Mouse (Mus musculus) liver, embryonic 14.5 days (tissue): ENCODE measurements around the gene Gdap1l1. TPM values are rescaled to one million over a fixed set of nuclear protein-coding genes. Genes with fewer than 3 reads are reported as not detected.

ENCODE experiments used
- ATAC-seq: fragments of 200-750 bp; cut with Nextera tagmentation; 2 replicates; pipeline ENCODE4 v1.8.0; 2017; ENCODE audit warnings: moderate number of reproducible peaks, mild to moderate bottlenecking, moderate library complexity; ENCODE audit not compliant: insufficient read depth
- DNase-seq, 3 experiments: peaks; one replicate each; pipeline ENCODE4 v3.0.0-alpha.2; 2012 to 2013; ENCODE audit warnings: low read depth in 3 of 3, low spot score in 3 of 3
- H3K27ac ChIP-seq: fragments of 300-500 bp; sonication (generic); 2 replicates; pipeline ENCODE4 v1.5.1; 2014; ENCODE audit warnings: moderate library complexity, mild to moderate bottlenecking, control low read depth, inconsistent platforms
- H3K27me3 ChIP-seq: fragments of 300-500 bp; sonication (generic); 2 replicates; pipeline ENCODE4 v1.6.1; 2014; ENCODE audit warnings: mild to moderate bottlenecking, low read length, moderate library complexity; ENCODE audit not compliant: control insufficient read depth, insufficient read depth
- H3K36me3 ChIP-seq: fragments of 300-500 bp; sonication (generic); replicated peaks from 2 replicates; pipeline ENCODE4 v1.6.1; 2014; ENCODE audit warnings: low read depth; ENCODE audit not compliant: control insufficient read depth, insufficient read depth
- H3K4me1 ChIP-seq, 2 experiments: fragments of 200-500 bp in 1 of 2; fragments of 300-500 bp in 1 of 2; sonication (generic) in 1 of 2; replicated peaks; 2 replicates each; pipeline ENCODE4 v1.6.1; 2012 to 2014; ENCODE audit warnings: antibody characterized with exemption in 1 of 2, inconsistent platforms in 1 of 2, low read length in 1 of 2; ENCODE audit not compliant: control insufficient read depth in 2 of 2, insufficient read depth in 2 of 2
- H3K4me2 ChIP-seq: fragments of 300-500 bp; sonication (generic); 2 replicates; pipeline ENCODE4 v1.6.1; 2014; ENCODE audit warnings: low read depth, mild to moderate bottlenecking, control low read depth, moderate library complexity
- H3K4me3 ChIP-seq, 2 experiments: fragments of 200-500 bp in 1 of 2; fragments of 300-500 bp in 1 of 2; sonication (generic) in 1 of 2; 2 replicates each; pipeline ENCODE4 v1.5.1; 2012 to 2014; ENCODE audit warnings: low read depth in 2 of 2, low read length in 2 of 2, mild to moderate bottlenecking in 2 of 2, control low read depth in 1 of 2, inconsistent platforms in 1 of 2, moderate library complexity in 1 of 2; ENCODE audit not compliant: insufficient read depth in 1 of 2
- H3K9ac ChIP-seq: fragments of 300-500 bp; sonication (generic); replicated peaks from 2 replicates; pipeline ENCODE4 v1.6.1; 2014; ENCODE audit warnings: mild to moderate bottlenecking, control low read depth, moderate library complexity
- H3K9me3 ChIP-seq: fragments of 300-500 bp; sonication (generic); 2 replicates; pipeline ENCODE4 v1.6.1; 2016; ENCODE audit warnings: low read length, mixed read lengths; ENCODE audit not compliant: control insufficient read depth
- CTCF ChIP-seq: IDR thresholded peaks from 2 replicates; pipeline ENCODE4 v1.5.1; 2016; ENCODE audit warnings: antibody characterized with exemption, low read depth, control low read depth
- EP300 ChIP-seq: IDR thresholded peaks from 2 replicates; pipeline ENCODE4 v1.6.1; 2016; ENCODE audit warnings: antibody characterized with exemption, low read depth
- WGBS: fragments of 180-500 bp; shearing (Covaris S2); extraction: QIAGEN DNeasy Blood & Tissue Kit; methylation state at CpG from one replicate; pipeline ENCODE4 v1.1.7; 2014; ENCODE audit not compliant: insufficient replicate concordance; 5-methylcytosine and 5-hydroxymethylcytosine counted together
- polyA plus RNA-seq, 2 experiments: library from polyadenylated mRNA; depleted of rRNA in 1 of 2; stranded (reverse) in 1 of 2; unstranded in 1 of 2; fragments of >200 nt; fragmentation: Nextera tagmentation in 1 of 2; extraction: Ambion mirVana in 1 of 2; gene quantifications; 2 replicates each; pipeline versions ENCODE4 v1.2.1 to v1.2.3; 2012 to 2014

Gene Gdap1l1
- polyA plus RNA-seq, 2 experiments, result 0.03 TPM; not detected in 1

DNA sequence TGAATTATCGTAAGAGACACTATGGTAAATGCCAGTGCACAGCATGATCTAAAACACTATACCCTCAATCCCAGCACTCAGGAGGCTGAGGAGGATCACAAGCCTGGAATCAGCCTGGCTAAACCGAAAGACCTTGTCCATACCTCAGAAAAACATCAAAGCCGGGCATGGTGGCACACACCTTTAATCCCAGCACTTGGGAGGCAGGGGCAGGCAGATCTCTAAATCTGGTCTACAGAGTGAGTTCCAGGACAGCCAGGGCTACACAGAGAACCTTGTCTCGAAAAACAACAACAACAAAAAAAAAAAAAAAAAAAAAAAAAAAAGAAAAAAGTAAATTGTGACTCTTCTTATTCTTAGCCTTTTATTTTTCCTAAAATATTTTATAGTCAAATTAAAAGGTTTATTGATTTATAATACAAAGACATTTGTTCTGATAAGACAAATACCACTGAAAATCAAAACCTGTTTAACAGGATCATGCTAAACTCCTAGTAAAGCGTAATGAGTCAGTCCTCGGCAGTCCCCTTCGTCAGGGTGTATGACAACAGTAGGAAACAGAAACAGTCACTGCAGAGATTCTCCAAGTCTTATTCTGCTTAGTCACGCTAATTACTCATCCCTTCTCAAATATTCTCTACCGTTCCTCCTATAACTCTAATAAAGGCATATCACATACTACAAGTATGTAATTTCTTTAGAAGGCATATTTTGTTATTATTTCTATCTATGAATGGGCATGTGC, 25.3 kb upstream of the Gdap1l1 start:
- Histone ChIP-seq H3K27me3 (no peaks in the 10 kb centered on the region), H3K36me3 (peaks cover 48% of the 10 kb centered on the region), H3K27ac (no peak overlapping the region), H3K4me1 (peaks cover 4 to 8% of the 10 kb centered on the region in 2 experiments; a peak in 3 of 4 replicates), H3K4me3 (no peak overlapping the region), H3K4me2 (no peak overlapping the region), H3K9ac (no peak overlapping the region), H3K9me3 (no peaks in the 10 kb centered on the region)
- DNase-seq (no peak), ATAC-seq (no peak)
- TF ChIP-seq EP300 (no peak), CTCF (no peak)
- 83% methylated on average over 9 of the region's 9 CpGs for WGBS

- TF ChIP-seq CTCF, result no peak
- no peak for TF ChIP-seq EP300
- peaks cover 18% of the 10 kb centered on the region for H3K36me3 ChIP-seq
- ATAC-seq (no peak), DNase-seq (no peak)
- 72% methylated on average over 6 of the region's 6 CpGs for WGBS
- no peaks in the 10 kb centered on the region for H3K9me3 ChIP-seq
- H3K4me1 ChIP-seq, result peaks cover 13% of the 10 kb centered on the region in 2 experiments; a peak in 3 of 4 replicates
- no peak overlapping the region for H3K4me2 ChIP-seq
- H3K9ac ChIP-seq, result no peak overlapping the region
- no peak overlapping the region for H3K27ac ChIP-seq
- no peaks in the 10 kb centered on the region for H3K27me3 ChIP-seq
- H3K4me3 ChIP-seq, result no peak overlapping the region
Measured at GRCm38 (mm10) chr2:163417026-163417425, 21.2 kb upstream of the Gdap1l1 start.

DNA sequence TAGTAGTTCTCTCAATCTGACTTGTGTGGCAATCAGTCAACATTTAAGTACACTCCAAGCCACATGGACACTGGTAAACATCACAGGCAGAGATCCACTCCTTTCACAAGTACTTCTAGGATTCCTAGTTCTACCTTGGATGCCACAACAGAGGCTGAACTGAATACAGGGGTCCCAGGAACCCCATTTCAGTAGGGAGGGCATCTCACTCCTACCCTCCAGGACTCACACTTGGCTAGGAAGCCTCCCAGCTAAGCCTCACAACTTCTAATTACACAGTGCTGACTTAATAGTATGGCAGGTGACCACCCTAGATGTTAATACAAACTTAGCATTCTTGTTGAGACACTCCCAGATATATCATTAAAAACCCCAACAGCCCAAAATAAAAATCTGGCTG, 20.4 kb upstream of the Gdap1l1 start:
- peaks cover 13% of the 10 kb centered on the region for H3K36me3 ChIP-seq
- no peak for TF ChIP-seq CTCF
- no peak for TF ChIP-seq EP300
- peaks cover 13% of the 10 kb centered on the region in 2 experiments; a peak in 3 of 4 replicates for H3K4me1 ChIP-seq
- H3K4me2 ChIP-seq, result peak overlapping the region; percentile 82
- DNase-seq (no peak), ATAC-seq (no peak)
- H3K9me3 ChIP-seq, result no peaks in the 10 kb centered on the region
- peak overlapping the region; percentile 78 for H3K9ac ChIP-seq
- H3K4me3 ChIP-seq, result peak overlapping the region; percentile 9 to 83; a peak in 3 of 4 replicates
- no peaks in the 10 kb centered on the region for H3K27me3 ChIP-seq
- no peak overlapping the region for H3K27ac ChIP-seq

GRCm38 (mm10) chr2:163418841-163419345, 19.4 kb upstream of the Gdap1l1 start:
- H3K9me3 ChIP-seq, result no peaks in the 10 kb centered on the region

GRCm38 (mm10) chr2:163419346-163420045, 18.8 kb upstream of the Gdap1l1 start:
- WGBS, result under 1% methylated on average over 70 of the region's 71 CpGs

More at GRCm38 (mm10) chr2:163418841-163419345, 19.4 kb upstream of the Gdap1l1 start:
- Histone ChIP-seq H3K27me3 (no peaks in the 10 kb centered on the region), H3K4me3 (peak overlapping the region; percentile 83 to 87), H3K9ac (peak overlapping the region; percentile 78), H3K4me2 (peak overlapping the region; percentile 82), H3K36me3 (peaks cover 7% of the 10 kb centered on the region), H3K4me1 (peaks cover 13% of the 10 kb centered on the region in 2 experiments; a peak in 3 of 4 replicates), H3K27ac (peak overlapping the region; percentile 44)
- ATAC-seq (peak; percentile 58), DNase-seq (peak; percentile 34 to 41 (median 38))
- TF ChIP-seq EP300, result no peak
- WGBS, result under 1% methylated on average over 50 of the region's 50 CpGs

More at GRCm38 (mm10) chr2:163419346-163420045, 18.8 kb upstream of the Gdap1l1 start:
- Histone ChIP-seq H3K27me3 (no peaks in the 10 kb centered on the region), H3K36me3 (peaks cover 3% of the 10 kb centered on the region; the same call in 1 of the 2 replicates), H3K27ac (peak overlapping the region; percentile 53), H3K4me3 (peak overlapping the region; percentile 83 to 92), H3K9me3 (no peaks in the 10 kb centered on the region), H3K4me1 (peaks cover 13% of the 10 kb centered on the region in 2 experiments; a peak in 3 of 4 replicates), H3K4me2 (peak overlapping the region; percentile 88), H3K9ac (peak overlapping the region; percentile 84)
- ATAC-seq, result peak; percentile 98
- TF ChIP-seq EP300 (no peak), CTCF (peak; percentile 63)
- peak; percentile 98 to 99 (median 99) for DNase-seq
